Mouse (Mus musculus): ENCODE measurements around the gene Tgfbr3.

DNA sequence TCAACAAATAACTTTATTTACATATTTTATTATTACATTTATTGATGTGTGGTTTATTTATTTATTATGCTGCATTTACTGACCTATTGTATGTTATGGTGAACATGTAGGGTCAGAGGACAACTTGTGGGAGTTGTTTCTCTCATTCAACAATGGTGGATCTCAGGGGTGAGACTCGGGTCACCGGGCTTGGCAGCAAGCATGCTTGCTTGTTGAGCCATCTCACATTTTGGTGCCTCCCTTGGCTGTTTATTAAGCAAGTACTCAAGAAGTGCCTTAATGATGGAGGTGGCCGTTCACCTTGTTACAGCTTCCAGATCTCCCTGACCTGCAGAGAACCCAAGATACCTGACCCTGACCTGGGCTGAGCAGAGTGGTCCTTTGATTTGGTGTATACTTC is 207.4 kb downstream of the Tgfbr3 start:
- TF ChIP-seq CTCF (IDR thresholded peaks at IDR 0.05; ENCODE audit: extremely low read depth, insufficient read depth, low read length) (no peak), POLR2A (IDR thresholded peaks at IDR 0.05; ENCODE audit: extremely low read depth, insufficient read depth, low read length) (no peak)
